Mouse (Mus musculus): ENCODE measurements at regions not wholly inside any gene's neighbourhood (a gene's known extent, or its start where the extent isn't known, plus 50 kb on each side); places are given as distances from the start of the nearest gene placed in this dataset.

- H3K27ac ChIP-seq (replicated peaks; ENCODE audit: low read depth, low read length): no peak overlapping the region
- H3K4me1 ChIP-seq (ENCODE audit: control insufficient read depth, insufficient read depth, low read length): peaks cover 22% of the 10 kb centered on the region
- no peak overlapping the region for H3K4me3 ChIP-seq (replicated peaks; ENCODE audit: low read depth, low read length)
- DNase-seq (peak; percentile 58), ATAC-seq (ENCODE audit: low FRiP score, low TSS enrichment) (no peak)
- H3K9me3 ChIP-seq (ENCODE audit: control insufficient read depth, low read length): no peaks in the 10 kb centered on the region
- H3K9ac ChIP-seq (replicated peaks; ENCODE audit: low read length): no peak overlapping the region
- H3K4me2 ChIP-seq (ENCODE audit: low read length): no peak overlapping the region
- no peaks in the 10 kb centered on the region for H3K36me3 ChIP-seq (ENCODE audit: control insufficient read depth, insufficient read depth, low read length)
- H3K27me3 ChIP-seq (ENCODE audit: control insufficient read depth, insufficient read depth, low read length): no peaks in the 10 kb centered on the region
These were observed 331.0 kb upstream of the Sox11 start for GRCm38 (mm10) chr12:27673404-27673803.

DNA sequence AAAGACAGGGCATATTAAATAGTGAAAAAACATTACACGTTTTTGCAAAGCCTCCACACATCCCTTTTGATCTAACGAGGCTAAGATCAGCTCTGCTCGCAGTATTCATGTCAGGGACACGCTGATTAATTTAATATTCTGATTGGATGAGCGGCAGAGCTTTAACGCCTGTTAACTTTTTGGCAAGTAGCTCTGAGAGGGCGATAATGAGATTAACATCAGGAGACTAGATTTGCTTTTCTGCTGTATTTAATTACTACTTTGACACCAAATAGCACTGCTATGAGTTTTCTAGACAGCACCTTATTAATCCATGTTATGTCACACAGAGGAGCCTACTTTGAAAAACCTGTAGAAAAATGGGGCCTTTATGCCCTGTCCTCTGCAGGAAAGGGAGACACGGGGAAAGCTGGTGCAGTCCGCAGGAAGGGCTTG, 328.3 kb upstream of the Sox11 start:
- ATAC-seq (ENCODE audit: low FRiP score, low TSS enrichment): peak; percentile 24; the same call in 1 of the 2 replicates
- no peak overlapping the region for H3K9ac ChIP-seq (replicated peaks; ENCODE audit: low read length)
- peak overlapping the region; percentile 41 for H3K4me2 ChIP-seq (ENCODE audit: low read length)
- H3K27ac ChIP-seq (replicated peaks; ENCODE audit: low read depth, low read length): peak overlapping the region; percentile 41
- H3K27me3 ChIP-seq (ENCODE audit: control insufficient read depth, insufficient read depth, low read length): no peaks in the 10 kb centered on the region
- H3K9me3 ChIP-seq (ENCODE audit: control insufficient read depth, low read length): no peaks in the 10 kb centered on the region
- no peaks in the 10 kb centered on the region for H3K36me3 ChIP-seq (ENCODE audit: control insufficient read depth, insufficient read depth, low read length)
- peaks cover 22% of the 10 kb centered on the region for H3K4me1 ChIP-seq (ENCODE audit: control insufficient read depth, insufficient read depth, low read length)
- peak; percentile 65 for DNase-seq
- WGBS: 10% methylated on average over 9 of the region's 9 CpGs
- H3K4me3 ChIP-seq (replicated peaks; ENCODE audit: low read depth, low read length): no peak overlapping the region

GRCm38 (mm10) chr12:27670190-27670589, 327.8 kb upstream of the Sox11 start:
- Histone ChIP-seq H3K9me3 (ENCODE audit: control insufficient read depth, low read length) (no peaks in the 10 kb centered on the region), H3K4me3 (replicated peaks; ENCODE audit: low read depth, low read length) (no peak overlapping the region), H3K27me3 (ENCODE audit: control insufficient read depth, insufficient read depth, low read length) (no peaks in the 10 kb centered on the region), H3K4me1 (ENCODE audit: control insufficient read depth, insufficient read depth, low read length) (peaks cover 22% of the 10 kb centered on the region), H3K36me3 (ENCODE audit: control insufficient read depth, insufficient read depth, low read length) (no peaks in the 10 kb centered on the region), H3K9ac (replicated peaks; ENCODE audit: low read length) (no peak overlapping the region), H3K4me2 (ENCODE audit: low read length) (peak overlapping the region; percentile 41), H3K27ac (replicated peaks; ENCODE audit: low read depth, low read length) (peak overlapping the region; percentile 41; the same call in 1 of the 2 replicates)
- 26% methylated on average over 7 of the region's 7 CpGs for WGBS
- no peak; the same call in 1 of the 2 replicates for ATAC-seq (ENCODE audit: low FRiP score, low TSS enrichment)
- no peak for DNase-seq

DNA sequence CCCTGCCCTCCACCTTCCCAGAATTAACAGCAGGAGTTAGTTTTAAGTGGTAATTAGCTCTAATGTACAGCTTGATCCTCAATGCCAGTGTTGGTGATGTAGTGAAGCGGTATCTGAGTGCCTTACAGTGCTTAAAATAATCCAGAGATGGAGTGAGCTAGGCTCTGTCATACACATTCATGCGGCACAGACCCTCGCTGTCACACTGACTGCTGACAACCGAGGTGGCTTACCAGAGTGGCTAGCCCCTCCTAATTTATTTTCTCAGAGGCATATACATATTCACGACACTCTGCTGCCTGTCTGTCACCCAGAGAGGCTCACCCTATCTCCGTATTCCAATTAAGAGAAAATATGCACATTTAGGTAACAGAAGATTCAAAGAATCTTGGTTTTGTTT, 327.2 kb upstream of the Sox11 start:
- ATAC-seq (ENCODE audit: low FRiP score, low TSS enrichment) (peak; percentile 62; the same call in 1 of the 2 replicates), DNase-seq (peak; percentile 55)
- no peaks in the 10 kb centered on the region for H3K27me3 ChIP-seq (ENCODE audit: control insufficient read depth, insufficient read depth, low read length)
- H3K27ac ChIP-seq (replicated peaks; ENCODE audit: low read depth, low read length): no peak overlapping the region
- no peak overlapping the region for H3K4me3 ChIP-seq (replicated peaks; ENCODE audit: low read depth, low read length)
- WGBS: 19% methylated on average over 6 of the region's 6 CpGs
- H3K9me3 ChIP-seq (ENCODE audit: control insufficient read depth, low read length): no peaks in the 10 kb centered on the region
- no peaks in the 10 kb centered on the region for H3K36me3 ChIP-seq (ENCODE audit: control insufficient read depth, insufficient read depth, low read length)
- peaks cover 22% of the 10 kb centered on the region for H3K4me1 ChIP-seq (ENCODE audit: control insufficient read depth, insufficient read depth, low read length)
- no peak overlapping the region for H3K9ac ChIP-seq (replicated peaks; ENCODE audit: low read length)
- H3K4me2 ChIP-seq (ENCODE audit: low read length): no peak overlapping the region

DNA sequence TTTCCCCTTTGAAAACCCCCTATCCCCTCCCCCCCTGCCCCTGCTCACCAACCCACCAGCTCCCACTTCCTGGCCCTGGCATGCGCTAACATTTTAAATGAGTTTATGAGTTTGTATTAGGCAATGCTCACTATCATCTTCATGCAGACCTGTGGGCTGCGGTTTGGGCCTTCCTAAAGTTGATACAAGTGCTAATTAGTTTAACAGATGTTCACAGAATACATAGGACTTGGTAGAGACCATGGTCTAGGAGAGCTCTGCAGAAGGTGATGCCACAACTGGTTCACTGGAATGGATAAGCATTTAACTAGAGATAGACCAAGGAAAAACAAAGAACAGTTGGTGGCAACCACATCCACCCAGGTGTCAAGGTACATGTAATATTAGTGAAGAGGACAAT, 324.1 kb upstream of the Sox11 start:
- no peaks in the 10 kb centered on the region for H3K27me3 ChIP-seq (ENCODE audit: control insufficient read depth, insufficient read depth, low read length)
- ATAC-seq (ENCODE audit: low FRiP score, low TSS enrichment) (no peak), DNase-seq (no peak)
- H3K36me3 ChIP-seq (ENCODE audit: control insufficient read depth, insufficient read depth, low read length): no peaks in the 10 kb centered on the region
- H3K4me2 ChIP-seq (ENCODE audit: low read length): no peak overlapping the region
- no peak overlapping the region for H3K9ac ChIP-seq (replicated peaks; ENCODE audit: low read length)
- no peak overlapping the region for H3K4me3 ChIP-seq (replicated peaks; ENCODE audit: low read depth, low read length)
- no peak overlapping the region for H3K27ac ChIP-seq (replicated peaks; ENCODE audit: low read depth, low read length)
- WGBS: 92% methylated on average over 2 of the region's 2 CpGs
- H3K4me1 ChIP-seq (ENCODE audit: control insufficient read depth, insufficient read depth, low read length): peaks cover 17% of the 10 kb centered on the region
- H3K9me3 ChIP-seq (ENCODE audit: control insufficient read depth, low read length): no peaks in the 10 kb centered on the region

- Histone ChIP-seq H3K9me3 (ENCODE audit: control insufficient read depth, low read length) (no peaks in the 10 kb centered on the region), H3K36me3 (ENCODE audit: control insufficient read depth, insufficient read depth, low read length) (no peaks in the 10 kb centered on the region), H3K4me3 (replicated peaks; ENCODE audit: low read depth, low read length) (no peak overlapping the region), H3K27ac (replicated peaks; ENCODE audit: low read depth, low read length) (no peak overlapping the region), H3K4me2 (ENCODE audit: low read length) (no peak overlapping the region), H3K27me3 (ENCODE audit: control insufficient read depth, insufficient read depth, low read length) (no peaks in the 10 kb centered on the region), H3K9ac (replicated peaks; ENCODE audit: low read length) (no peak overlapping the region), H3K4me1 (ENCODE audit: control insufficient read depth, insufficient read depth, low read length) (0 out of 2 replicates have a peak, but pooled peaks cover 4% of the 10 kb centered on the region)
- 97% methylated on average over 4 of the region's 4 CpGs for WGBS
- ATAC-seq (ENCODE audit: low FRiP score, low TSS enrichment): no peak
- no peak for DNase-seq
These were observed 320.8 kb upstream of the Sox11 start for GRCm38 (mm10) chr12:27663126-27663525.

DNA sequence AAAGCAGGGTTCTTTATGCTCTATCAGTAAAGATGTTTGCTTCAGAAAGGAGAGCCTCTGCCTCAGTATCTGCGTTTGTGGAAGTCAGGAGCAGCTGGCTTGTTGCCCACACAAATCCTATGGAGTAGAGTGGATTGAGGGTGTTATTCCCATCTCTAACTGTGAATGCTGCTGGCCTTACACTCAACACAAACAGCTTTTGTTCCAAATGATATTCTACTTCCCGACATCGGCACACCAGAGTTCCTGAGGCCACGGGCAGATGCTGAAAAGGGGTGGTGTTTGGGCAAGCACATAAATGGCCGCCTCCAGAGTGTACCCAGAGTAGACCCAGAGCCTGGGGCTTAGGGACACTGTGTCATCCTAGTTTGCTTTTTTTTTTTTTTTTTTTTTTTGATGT, 320.3 kb upstream of the Sox11 start:
- Histone ChIP-seq H3K4me2 (ENCODE audit: low read length) (no peak overlapping the region), H3K9me3 (ENCODE audit: control insufficient read depth, low read length) (no peaks in the 10 kb centered on the region), H3K27ac (replicated peaks; ENCODE audit: low read depth, low read length) (no peak overlapping the region), H3K27me3 (ENCODE audit: control insufficient read depth, insufficient read depth, low read length) (no peaks in the 10 kb centered on the region), H3K4me3 (replicated peaks; ENCODE audit: low read depth, low read length) (no peak overlapping the region), H3K36me3 (ENCODE audit: control insufficient read depth, insufficient read depth, low read length) (no peaks in the 10 kb centered on the region), H3K4me1 (ENCODE audit: control insufficient read depth, insufficient read depth, low read length) (0 out of 2 replicates have a peak, but pooled peaks cover 5% of the 10 kb centered on the region), H3K9ac (replicated peaks; ENCODE audit: low read length) (no peak overlapping the region)
- ATAC-seq (ENCODE audit: low FRiP score, low TSS enrichment) (no peak), DNase-seq (no peak)
- 89% methylated on average over 5 of the region's 5 CpGs for WGBS

- WGBS: 72% methylated on average over 4 of the region's 4 CpGs
- no peak overlapping the region for H3K4me3 ChIP-seq (replicated peaks; ENCODE audit: low read depth, low read length)
- no peaks in the 10 kb centered on the region for H3K36me3 ChIP-seq (ENCODE audit: control insufficient read depth, insufficient read depth, low read length)
- H3K27me3 ChIP-seq (ENCODE audit: control insufficient read depth, insufficient read depth, low read length): no peaks in the 10 kb centered on the region
- no peak overlapping the region for H3K4me2 ChIP-seq (ENCODE audit: low read length)
- ATAC-seq (ENCODE audit: low FRiP score, low TSS enrichment) (no peak), DNase-seq (peak; percentile 21)
- H3K4me1 ChIP-seq (ENCODE audit: control insufficient read depth, insufficient read depth, low read length): 0 out of 2 replicates have a peak, but pooled peaks cover 8% of the 10 kb centered on the region
- no peak overlapping the region for H3K27ac ChIP-seq (replicated peaks; ENCODE audit: low read depth, low read length)
- no peaks in the 10 kb centered on the region for H3K9me3 ChIP-seq (ENCODE audit: control insufficient read depth, low read length)
- no peak overlapping the region for H3K9ac ChIP-seq (replicated peaks; ENCODE audit: low read length)
These were observed 315.2 kb upstream of the Sox11 start for GRCm38 (mm10) chr12:27657536-27657935.

- no peak for DNase-seq
- WGBS: 74% methylated on average over 4 of the region's 4 CpGs
These were observed 311.2 kb upstream of the Sox11 start for GRCm38 (mm10) chr12:27653541-27653940.

More at GRCm38 (mm10) chr12:27653541-27653940, 311.2 kb upstream of the Sox11 start:
- Histone ChIP-seq H3K27ac (replicated peaks; ENCODE audit: low read depth, low read length) (no peak overlapping the region), H3K4me2 (ENCODE audit: low read length) (no peak overlapping the region), H3K9me3 (ENCODE audit: control insufficient read depth, low read length) (no peaks in the 10 kb centered on the region), H3K4me3 (replicated peaks; ENCODE audit: low read depth, low read length) (no peak overlapping the region), H3K36me3 (ENCODE audit: control insufficient read depth, insufficient read depth, low read length) (no peaks in the 10 kb centered on the region), H3K9ac (replicated peaks; ENCODE audit: low read length) (no peak overlapping the region), H3K27me3 (ENCODE audit: control insufficient read depth, insufficient read depth, low read length) (no peaks in the 10 kb centered on the region), H3K4me1 (ENCODE audit: control insufficient read depth, insufficient read depth, low read length) (0 out of 2 replicates have a peak, but pooled peaks cover 8% of the 10 kb centered on the region)
- no peak for ATAC-seq (ENCODE audit: low FRiP score, low TSS enrichment)
